Mouse (Mus musculus) neural tube, embryonic 14.5 days (tissue): ENCODE data around the gene Met. TPM values are rescaled to one million over a fixed set of nuclear protein-coding genes. Genes with fewer than 3 reads are reported as not detected.

Experiments used
- ATAC-seq: fragments of 200-750 bp; cut with Nextera tagmentation; 2 replicates; pipeline ENCODE4 v1.8.0; 2017; ENCODE audit warnings: low read depth, mild to moderate bottlenecking, moderate TSS enrichment, moderate library complexity
- H3K27ac ChIP-seq: fragments of 300-500 bp; sonication (generic); 2 replicates; pipeline ENCODE4 v1.5.1; 2014; ENCODE audit warnings: low read depth, mild to moderate bottlenecking, control low read depth, low read length, moderate library complexity, mixed read lengths
- H3K27me3 ChIP-seq: fragments of 300-500 bp; sonication (generic); 2 replicates; pipeline ENCODE4 v1.6.1; 2014; ENCODE audit warnings: low read length; ENCODE audit not compliant: control insufficient read depth, insufficient read depth
- H3K36me3 ChIP-seq: fragments of 300-500 bp; sonication (generic); 2 replicates; pipeline ENCODE4 v1.6.1; 2014; ENCODE audit warnings: low read length, mixed read lengths; ENCODE audit not compliant: control insufficient read depth, insufficient read depth
- H3K4me1 ChIP-seq: fragments of 300-500 bp; sonication (generic); 2 replicates; pipeline ENCODE4 v1.6.1; 2014; ENCODE audit warnings: low read length; ENCODE audit not compliant: control insufficient read depth, insufficient read depth
- H3K4me2 ChIP-seq: fragments of 300-500 bp; sonication (generic); 2 replicates; pipeline ENCODE4 v1.6.1; 2014; ENCODE audit warnings: mild to moderate bottlenecking, low read depth, low read length, control low read depth
- H3K4me3 ChIP-seq: fragments of 300-500 bp; sonication (generic); 2 replicates; pipeline ENCODE4 v1.5.1; 2014; ENCODE audit warnings: low read depth, low read length, control low read depth, mixed read lengths
- H3K9ac ChIP-seq: fragments of 300-500 bp; sonication (generic); replicated peaks from 2 replicates; pipeline ENCODE4 v1.6.1; 2014; ENCODE audit warnings: low read depth, mild to moderate bottlenecking, control low read depth, low read length, mixed read lengths
- H3K9me3 ChIP-seq: fragments of 300-500 bp; sonication (generic); 2 replicates; pipeline ENCODE4 v1.6.1; 2016; ENCODE audit warnings: low read length; ENCODE audit not compliant: control insufficient read depth
- WGBS: fragments of 180-500 bp; shearing (Covaris S2); extraction: QIAGEN DNeasy Blood & Tissue Kit; methylation state at CpG from one replicate; pipeline ENCODE4 v1.1.7; 2014; 5-methylcytosine and 5-hydroxymethylcytosine counted together
- polyA plus RNA-seq: library from polyadenylated mRNA; unstranded; fragments of >200 nt; fragmentation: Nextera tagmentation; extraction: Ambion mirVana; gene quantifications from 2 replicates; pipeline ENCODE4 v1.2.1, GENCODE M21; 2014

The Met gene
- polyA plus RNA-seq, 1 experiment from 2014 or later: 6.7 TPM

DNA sequence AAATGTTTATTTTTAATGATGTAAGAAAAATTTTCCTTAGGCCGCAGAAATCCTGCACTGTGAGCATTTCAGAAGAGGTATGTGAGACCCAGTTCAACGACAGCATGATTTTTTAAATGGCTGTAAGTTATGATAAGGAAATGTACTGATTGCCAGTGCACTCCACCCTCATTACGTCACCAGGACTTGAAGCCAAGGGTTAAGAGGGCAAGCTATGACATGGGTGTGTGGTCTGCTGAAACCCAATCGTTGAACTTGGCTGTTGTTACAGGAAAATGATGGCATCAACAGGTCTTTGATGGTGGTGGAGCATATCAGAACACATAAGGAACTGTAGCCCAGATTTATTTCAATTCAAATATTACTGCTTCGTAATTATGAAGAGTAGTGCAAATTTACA is 109.6 kb downstream of the Met start:
- no peak for ATAC-seq
- Histone ChIP-seq H3K27ac (no peak overlapping the region), H3K27me3 (no peaks in the 10 kb centered on the region), H3K9ac (no peak overlapping the region), H3K4me2 (no peak overlapping the region), H3K4me3 (no peak overlapping the region), H3K36me3 (no peaks in the 10 kb centered on the region), H3K9me3 (no peaks in the 10 kb centered on the region), H3K4me1 (no peaks in the 10 kb centered on the region)
- WGBS: 86% methylated on average over 5 of the region's 5 CpGs

GRCm38 (mm10) chr6:17573732-17574131 is 110.1 kb downstream of the Met start:
- no peaks in the 10 kb centered on the region for H3K27me3 ChIP-seq
- H3K4me3 ChIP-seq: no peak overlapping the region
- H3K27ac ChIP-seq: no peak overlapping the region
- WGBS: 73% methylated on average over 2 of the region's 2 CpGs
- no peak for ATAC-seq
- no peaks in the 10 kb centered on the region for H3K4me1 ChIP-seq
- no peaks in the 10 kb centered on the region for H3K9me3 ChIP-seq
- no peaks in the 10 kb centered on the region for H3K36me3 ChIP-seq
- no peak overlapping the region for H3K4me2 ChIP-seq
- no peak overlapping the region for H3K9ac ChIP-seq

DNA sequence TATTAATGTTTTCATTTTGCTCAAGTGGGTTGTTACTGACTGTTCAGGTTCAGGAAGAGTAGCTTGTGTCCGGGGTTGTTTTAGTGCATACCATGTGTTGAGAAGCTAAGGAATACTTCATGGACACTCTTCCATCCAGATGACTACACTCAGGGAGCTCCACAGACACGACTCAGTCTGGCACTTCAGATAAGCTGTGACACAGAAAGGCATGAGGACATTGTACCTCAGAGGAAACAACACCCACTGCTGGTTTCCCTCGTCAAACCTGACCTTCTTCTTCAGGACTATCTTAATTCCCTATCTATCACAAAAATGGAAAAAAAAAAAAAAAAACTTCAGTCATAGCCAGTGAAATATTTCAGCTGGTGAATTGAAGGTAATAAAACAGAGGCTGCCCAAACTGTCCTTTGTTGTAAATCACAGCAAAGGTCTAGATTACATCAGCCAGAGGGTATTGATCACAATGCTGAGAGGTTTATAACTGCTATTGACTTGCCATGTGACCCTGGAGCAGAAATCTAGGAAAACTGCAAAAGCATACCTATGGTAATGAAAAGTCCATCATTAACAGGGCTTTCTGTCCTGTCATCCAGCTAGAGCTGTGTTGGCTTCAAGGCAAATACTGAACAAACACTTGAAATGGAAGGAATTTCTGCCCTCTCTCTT is 114.6 kb downstream of the Met start:
- no peak overlapping the region for H3K4me2 ChIP-seq
- H3K4me1 ChIP-seq: no peaks in the 10 kb centered on the region
- H3K9ac ChIP-seq: no peak overlapping the region
- H3K4me3 ChIP-seq: no peak overlapping the region
- no peak overlapping the region for H3K27ac ChIP-seq
- no peaks in the 10 kb centered on the region for H3K9me3 ChIP-seq
- H3K27me3 ChIP-seq: no peaks in the 10 kb centered on the region
- H3K36me3 ChIP-seq: no peaks in the 10 kb centered on the region
- WGBS: 55% methylated on average over 3 of the region's 3 CpGs
- peak; percentile 34; the same call in 1 of the 2 replicates for ATAC-seq

- H3K4me1 ChIP-seq: no peaks in the 10 kb centered on the region
- H3K4me2 ChIP-seq: no peak overlapping the region
- no peaks in the 10 kb centered on the region for H3K36me3 ChIP-seq
- 92% methylated on average over 3 of the region's 3 CpGs for WGBS
- no peak for ATAC-seq
- no peaks in the 10 kb centered on the region for H3K27me3 ChIP-seq
- no peak overlapping the region for H3K4me3 ChIP-seq
- no peaks in the 10 kb centered on the region for H3K9me3 ChIP-seq
- H3K27ac ChIP-seq: no peak overlapping the region
- no peak overlapping the region for H3K9ac ChIP-seq
These were observed 116.7 kb downstream of the Met start for GRCm38 (mm10) chr6:17580349-17580748.

DNA sequence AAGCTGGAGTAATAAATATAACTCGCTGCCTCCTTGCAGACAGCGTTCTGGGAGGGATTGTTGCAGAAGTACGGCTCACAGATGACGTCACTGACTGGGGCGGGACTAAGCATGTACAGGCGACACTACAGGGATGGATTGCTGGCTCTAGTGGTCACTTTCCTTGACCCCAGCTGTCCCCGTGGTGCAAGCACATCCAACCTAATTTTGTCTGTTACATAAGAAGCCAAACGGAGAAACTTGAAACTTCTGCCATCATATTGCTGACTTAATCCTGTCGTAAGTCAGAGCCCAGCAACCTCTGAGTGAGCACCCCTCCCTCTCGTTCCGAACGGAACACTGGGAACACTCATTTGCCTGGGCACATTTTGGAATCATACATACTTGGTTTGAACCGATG is 120.4 kb downstream of the Met start:
- Histone ChIP-seq H3K9me3 (no peaks in the 10 kb centered on the region), H3K4me2 (peak overlapping the region; percentile 48), H3K9ac (no peak overlapping the region), H3K27me3 (no peaks in the 10 kb centered on the region), H3K36me3 (no peaks in the 10 kb centered on the region), H3K4me1 (no peaks in the 10 kb centered on the region), H3K4me3 (peak overlapping the region; percentile 23; the same call in 1 of the 2 replicates), H3K27ac (no peak overlapping the region)
- WGBS: 29% methylated on average over 13 of the region's 13 CpGs
- ATAC-seq: peak; percentile 79

GRCm38 (mm10) chr6:17589049-17589952 is 125.7 kb downstream of the Met start:
- H3K9ac ChIP-seq: no peak overlapping the region
- 16% methylated on average over 16 of the region's 16 CpGs for WGBS
- H3K4me3 ChIP-seq: no peak overlapping the region; the same call in 1 of the 2 replicates
- peaks cover 3% of the 10 kb centered on the region; the same call in 1 of the 2 replicates for H3K9me3 ChIP-seq
- H3K4me1 ChIP-seq: no peaks in the 10 kb centered on the region
- H3K4me2 ChIP-seq: peak overlapping the region; percentile 41
- H3K36me3 ChIP-seq: no peaks in the 10 kb centered on the region
- H3K27ac ChIP-seq: no peak overlapping the region
- ATAC-seq: peak; percentile 93
- H3K27me3 ChIP-seq: no peaks in the 10 kb centered on the region

- no peaks in the 10 kb centered on the region for H3K36me3 ChIP-seq
- H3K4me3 ChIP-seq: no peak overlapping the region
- WGBS: 53% methylated on average over 8 of the region's 8 CpGs
- no peaks in the 10 kb centered on the region for H3K4me1 ChIP-seq
- H3K9me3 ChIP-seq: peaks cover 3% of the 10 kb centered on the region; the same call in 1 of the 2 replicates
- no peak overlapping the region for H3K27ac ChIP-seq
- H3K9ac ChIP-seq: no peak overlapping the region
- no peaks in the 10 kb centered on the region for H3K27me3 ChIP-seq
- peak; percentile 21; the same call in 1 of the 2 replicates for ATAC-seq
- no peak overlapping the region for H3K4me2 ChIP-seq
These were observed 126.5 kb downstream of the Met start for GRCm38 (mm10) chr6:17589953-17590627.

DNA sequence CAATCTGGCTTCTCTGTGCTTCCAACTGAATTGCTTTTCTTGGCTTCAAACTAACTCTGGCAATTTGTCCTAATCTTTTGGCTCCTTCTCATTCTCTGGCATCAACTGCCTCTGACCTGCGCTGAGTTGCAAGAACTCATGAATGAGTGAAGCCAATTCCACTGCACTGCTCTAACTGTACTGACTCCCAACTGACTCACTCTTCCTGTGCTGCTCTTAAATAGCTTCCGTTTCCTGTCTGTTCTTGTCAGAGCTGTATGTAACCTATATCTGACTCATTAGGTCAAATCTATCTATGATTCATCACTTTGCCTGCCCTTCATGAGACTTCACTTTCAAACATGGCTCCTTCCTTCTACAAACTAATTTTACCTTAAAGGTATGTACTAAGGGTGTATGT is 130.4 kb downstream of the Met start:
- H3K9ac ChIP-seq: no peak overlapping the region
- 94% methylated on average over 2 of the region's 2 CpGs for WGBS
- no peak overlapping the region for H3K4me3 ChIP-seq
- no peaks in the 10 kb centered on the region for H3K27me3 ChIP-seq
- no peaks in the 10 kb centered on the region for H3K4me1 ChIP-seq
- no peak for ATAC-seq
- H3K27ac ChIP-seq: no peak overlapping the region
- no peak overlapping the region for H3K4me2 ChIP-seq
- H3K9me3 ChIP-seq: peaks cover 3% of the 10 kb centered on the region; the same call in 1 of the 2 replicates
- H3K36me3 ChIP-seq: no peaks in the 10 kb centered on the region
